Mouse (Mus musculus) spleen, adult 2 months (tissue): ENCODE measurements around the gene Chid1. TPM values are rescaled to one million over a fixed set of nuclear protein-coding genes. Genes with fewer than 3 reads are reported as not detected.
A peak's percentile ranks its signal among the peaks of the same experiment; 100 is the strongest.

Source experiments
- DNase-seq, 2 experiments: peaks; one replicate each; pipeline versions ENCODE4 v3.0.0 to v3.0.0-alpha.2; 2012 to 2021; ENCODE audit warnings: low spot score in 2 of 2, low read depth in 1 of 2
- H3K27ac ChIP-seq: fragments of 200-500 bp; 2 replicates; pipeline ENCODE4 v1.5.1; 2012; ENCODE audit warnings: low read length, inconsistent platforms; ENCODE audit not compliant: insufficient read depth
- H3K27me3 ChIP-seq: fragments of 200-500 bp; 2 replicates; pipeline ENCODE4 v1.6.1; 2012; ENCODE audit warnings: mild to moderate bottlenecking, moderate library complexity, low read length, inconsistent platforms; ENCODE audit not compliant: control insufficient read depth, insufficient read depth
- H3K36me3 ChIP-seq: fragments of 200-500 bp; 2 replicates; pipeline ENCODE4 v1.6.1; 2012; ENCODE audit warnings: mild to moderate bottlenecking, low read length, inconsistent platforms; ENCODE audit not compliant: control insufficient read depth, insufficient read depth
- H3K4me1 ChIP-seq: fragments of 200-500 bp; 2 replicates; pipeline ENCODE4 v1.6.1; 2011; ENCODE audit warnings: inconsistent platforms; ENCODE audit not compliant: control insufficient read depth, insufficient read depth, insufficient read length
- H3K4me3 ChIP-seq: fragments of 200-500 bp; 2 replicates; pipeline ENCODE4 v1.5.1; 2011; ENCODE audit warnings: mild to moderate bottlenecking, inconsistent platforms; ENCODE audit not compliant: insufficient read depth, insufficient read length; ENCODE audit errors: extremely low read depth
- CTCF ChIP-seq: fragments of 200-500 bp; IDR thresholded peaks from 2 replicates; pipeline ENCODE4 v1.5.1; 2011; ENCODE audit warnings: mild to moderate bottlenecking, inconsistent platforms; ENCODE audit not compliant: insufficient read depth, insufficient read length, insufficient replicate concordance; ENCODE audit errors: extremely low read depth
- POLR2A ChIP-seq: fragments of 200-500 bp; IDR thresholded peaks from 2 replicates; pipeline ENCODE4 v1.6.1; 2011; ENCODE audit warnings: low read depth, low read length, inconsistent platforms
- WGBS: fragments of 180-500 bp; shearing (Covaris S2); methylation state at CpG from one replicate; pipeline ENCODE4 v1.1.7; 2018; 5-methylcytosine and 5-hydroxymethylcytosine counted together
- polyA plus RNA-seq: library from polyadenylated mRNA; depleted of rRNA; stranded (reverse); fragments of >200 nt; gene quantifications from 2 replicates; pipeline ENCODE4 v1.2.3, GENCODE M21; 2012

Chid1 gene
- polyA plus RNA-seq, 1 experiment, result 13.8 TPM

DNA sequence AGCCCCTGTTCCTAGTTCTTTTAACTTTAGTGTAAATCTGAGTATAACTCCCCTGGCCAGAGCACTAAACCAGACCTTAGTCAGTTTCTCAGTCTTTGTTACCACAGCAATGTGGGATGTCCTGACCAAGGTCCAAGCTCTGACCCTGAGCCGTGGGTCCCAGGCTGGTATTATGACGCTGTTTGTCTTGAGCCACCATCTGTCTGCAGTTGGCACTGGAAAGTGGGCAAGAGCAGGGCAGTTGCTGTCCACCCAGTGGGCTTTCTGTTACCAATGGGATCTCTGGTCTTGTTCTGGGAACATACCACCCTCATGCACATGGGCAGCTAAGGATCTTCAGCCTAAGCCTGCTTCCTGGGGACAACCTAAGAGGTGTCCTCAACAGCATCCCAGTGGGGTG, 2.9 kb upstream of the Chid1 start:
- no peaks in the 10 kb centered on the region for H3K27me3 ChIP-seq
- 90% methylated on average over 2 of the region's 2 CpGs for WGBS
- H3K27ac ChIP-seq, result no peak overlapping the region
- H3K4me1 ChIP-seq, result peaks cover 16% of the 10 kb centered on the region; the same call in 1 of the 2 replicates
- no peaks in the 10 kb centered on the region for H3K36me3 ChIP-seq
- TF ChIP-seq POLR2A (no peak), CTCF (no peak)
- H3K4me3 ChIP-seq, result no peak overlapping the region
- no peak for DNase-seq

DNA sequence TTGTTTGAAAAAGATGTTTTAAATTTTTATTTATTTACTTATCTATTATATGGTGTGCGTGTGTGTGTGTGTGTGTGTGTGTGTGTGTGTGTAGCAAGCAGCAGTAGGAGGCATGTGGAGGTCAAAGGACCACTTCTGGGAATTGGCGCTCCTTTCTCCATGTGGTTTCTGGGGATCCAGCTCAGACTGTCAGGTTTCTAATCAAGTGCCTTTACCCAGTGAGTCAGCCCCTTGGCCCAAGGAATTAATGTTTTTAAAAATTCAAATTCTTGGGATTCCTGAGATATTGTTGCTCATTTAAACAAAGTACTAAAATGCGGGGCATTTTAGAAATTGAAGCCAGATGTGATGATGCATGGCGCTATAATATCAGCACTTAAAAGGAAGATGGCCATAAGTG, 2.0 kb upstream of the Chid1 start:
- WGBS, result 89% methylated on average over 4 of the region's 4 CpGs
- DNase-seq, result no peak
- Histone ChIP-seq H3K4me3 (no peak overlapping the region), H3K36me3 (no peaks in the 10 kb centered on the region), H3K27ac (no peak overlapping the region), H3K27me3 (no peaks in the 10 kb centered on the region), H3K4me1 (peaks cover 16% of the 10 kb centered on the region; the same call in 1 of the 2 replicates)
- no peak for TF ChIP-seq POLR2A
- TF ChIP-seq CTCF, result no peak

DNA sequence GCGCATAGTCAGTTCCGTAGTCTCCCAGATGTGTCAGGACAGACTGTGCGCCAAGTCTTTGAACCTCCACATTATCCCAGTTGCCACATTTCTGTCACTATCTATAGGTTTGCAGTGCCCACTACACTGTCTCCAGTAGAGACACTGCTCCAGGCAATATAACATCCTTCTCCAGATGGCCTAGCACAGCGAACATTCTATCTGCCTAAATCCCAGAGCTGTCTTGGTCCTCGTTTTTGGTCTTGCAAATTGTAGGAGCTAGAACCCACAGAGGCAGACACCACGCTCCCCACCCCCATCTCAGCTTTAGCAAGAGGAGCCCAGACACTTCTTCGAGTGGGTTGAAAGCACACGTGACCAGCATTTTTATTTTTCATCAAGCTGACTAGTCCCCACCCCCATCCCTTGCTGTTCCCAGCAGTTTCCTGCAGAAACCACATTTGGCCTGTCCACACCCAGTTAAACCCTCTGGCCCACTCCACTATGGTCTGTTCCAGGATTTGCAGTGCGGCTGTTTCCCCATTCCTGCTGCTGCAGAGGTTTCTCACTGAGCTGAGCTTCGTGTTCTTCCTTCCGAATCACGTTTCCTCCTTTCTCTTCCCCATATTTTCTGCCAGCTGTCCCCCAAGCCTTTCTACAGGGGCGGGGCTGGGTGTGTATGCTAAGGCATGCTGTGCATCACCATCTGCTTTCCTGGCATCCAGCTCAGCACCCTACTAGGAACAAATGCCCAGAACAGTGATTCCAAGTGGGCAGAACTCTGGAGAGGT, 840 bp upstream of the Chid1 start:
- H3K27ac ChIP-seq, result peak overlapping the region; percentile 65
- no peaks in the 10 kb centered on the region for H3K27me3 ChIP-seq
- 21% methylated on average over 13 of the region's 13 CpGs for WGBS
- no peaks in the 10 kb centered on the region for H3K36me3 ChIP-seq
- peak overlapping the region; percentile 71 for H3K4me3 ChIP-seq
- peak in 1 of 2 experiments; percentile 45 for DNase-seq
- H3K4me1 ChIP-seq, result peaks cover 16% of the 10 kb centered on the region; the same call in 1 of the 2 replicates
- no peak for TF ChIP-seq CTCF
- no peak for TF ChIP-seq POLR2A

DNA sequence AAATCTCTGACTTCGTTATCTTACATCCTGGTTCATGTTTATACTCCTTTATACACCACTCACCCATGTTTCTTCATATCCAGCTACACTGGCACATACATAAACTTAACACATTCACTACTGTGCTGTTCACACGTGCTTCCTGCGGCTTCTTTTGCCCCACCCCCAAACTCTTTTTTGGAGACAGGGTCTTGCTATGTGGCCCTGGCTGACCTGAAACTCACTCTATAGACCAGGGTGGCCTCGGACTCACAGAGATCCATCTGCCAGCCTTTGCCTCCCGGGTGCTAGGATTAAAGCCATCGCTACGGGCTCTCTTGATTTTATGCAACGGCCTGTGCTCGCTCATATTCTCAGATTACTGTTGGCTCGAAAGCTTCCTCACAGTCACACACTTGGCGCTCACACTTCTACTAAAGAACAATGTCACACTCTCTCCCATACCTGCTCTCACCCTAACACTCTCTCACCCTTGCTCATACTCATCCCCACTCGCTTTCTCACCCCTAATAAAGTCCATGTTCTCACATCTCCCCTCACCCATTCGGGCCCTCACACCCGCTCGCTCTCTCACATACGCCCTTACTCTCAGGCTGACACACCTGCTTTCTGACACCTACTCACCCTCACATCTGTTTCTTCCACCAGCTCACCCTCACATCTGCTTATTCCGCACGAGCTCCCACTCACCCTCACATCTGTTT, 653 bp downstream of the Chid1 start:
- H3K4me3 ChIP-seq, result peak overlapping the region; percentile 94
- 10% methylated on average over 18 of the region's 18 CpGs for WGBS
- peak overlapping the region; percentile 70 for H3K27ac ChIP-seq
- no peaks in the 10 kb centered on the region for H3K36me3 ChIP-seq
- no peak for DNase-seq
- TF ChIP-seq POLR2A, result no peak
- H3K27me3 ChIP-seq, result no peaks in the 10 kb centered on the region
- H3K4me1 ChIP-seq, result peaks cover 16% of the 10 kb centered on the region; the same call in 1 of the 2 replicates

DNA sequence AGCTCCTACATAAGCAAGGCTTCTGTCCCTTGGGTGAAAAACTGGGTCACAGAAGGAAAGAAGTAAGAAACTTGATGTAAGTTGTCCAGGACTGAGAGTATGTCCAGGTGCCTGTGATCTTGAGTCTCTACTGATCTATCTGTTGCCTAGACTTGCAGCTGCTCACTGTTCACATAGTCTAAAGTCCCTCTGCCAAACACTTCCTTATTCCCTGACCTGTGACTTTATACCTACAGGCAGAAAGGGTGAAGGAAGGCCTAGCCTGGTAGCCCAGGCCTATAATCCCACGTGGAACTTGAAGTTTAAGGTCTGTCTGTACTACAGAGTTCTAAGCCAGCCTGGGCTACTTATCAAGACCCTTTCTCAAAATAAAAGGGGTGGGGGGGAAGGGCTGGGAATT, 4.1 kb downstream of the Chid1 start:
- Histone ChIP-seq H3K4me3 (no peak overlapping the region), H3K36me3 (no peaks in the 10 kb centered on the region), H3K27me3 (no peaks in the 10 kb centered on the region), H3K27ac (no peak overlapping the region), H3K4me1 (peaks cover 13% of the 10 kb centered on the region; the same call in 1 of the 2 replicates)
- WGBS, result 68% methylated on average over 1 of the region's 1 CpGs
- DNase-seq, result no peak
- no peak for TF ChIP-seq CTCF
- TF ChIP-seq POLR2A, result no peak

DNA sequence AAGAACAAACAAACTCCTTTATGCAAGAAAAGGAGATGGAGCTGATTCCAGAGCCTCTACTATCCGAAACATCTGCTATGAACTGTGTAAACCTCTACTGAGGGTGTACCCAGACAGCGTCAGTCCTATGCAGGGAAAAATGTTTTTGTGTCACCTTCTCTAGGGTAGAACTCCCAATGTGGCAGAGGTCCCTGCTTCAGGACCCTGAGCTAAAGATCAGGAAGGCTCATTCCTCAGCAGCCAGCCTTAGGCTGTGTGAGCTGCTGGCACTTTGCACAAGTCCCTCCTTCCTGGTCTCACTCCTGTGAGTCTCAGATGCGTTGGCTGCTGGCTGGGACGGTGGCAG, 14.1 kb downstream of the Chid1 start:
- WGBS, result 97% methylated on average over 4 of the region's 4 CpGs
- no peak overlapping the region for H3K27ac ChIP-seq
- TF ChIP-seq POLR2A (no peak), CTCF (no peak)
- no peaks in the 10 kb centered on the region for H3K4me1 ChIP-seq
- no peak for DNase-seq
- H3K4me3 ChIP-seq, result no peak overlapping the region
- H3K27me3 ChIP-seq, result no peaks in the 10 kb centered on the region
- peaks cover 9% of the 10 kb centered on the region; the same call in 1 of the 2 replicates for H3K36me3 ChIP-seq
